Mouse (Mus musculus): ENCODE measurements at regions not wholly inside any gene's neighbourhood (a gene's known extent, or its start where the extent isn't known, plus 50 kb on each side); places are given as distances from the start of the nearest gene placed in this dataset.

DNA sequence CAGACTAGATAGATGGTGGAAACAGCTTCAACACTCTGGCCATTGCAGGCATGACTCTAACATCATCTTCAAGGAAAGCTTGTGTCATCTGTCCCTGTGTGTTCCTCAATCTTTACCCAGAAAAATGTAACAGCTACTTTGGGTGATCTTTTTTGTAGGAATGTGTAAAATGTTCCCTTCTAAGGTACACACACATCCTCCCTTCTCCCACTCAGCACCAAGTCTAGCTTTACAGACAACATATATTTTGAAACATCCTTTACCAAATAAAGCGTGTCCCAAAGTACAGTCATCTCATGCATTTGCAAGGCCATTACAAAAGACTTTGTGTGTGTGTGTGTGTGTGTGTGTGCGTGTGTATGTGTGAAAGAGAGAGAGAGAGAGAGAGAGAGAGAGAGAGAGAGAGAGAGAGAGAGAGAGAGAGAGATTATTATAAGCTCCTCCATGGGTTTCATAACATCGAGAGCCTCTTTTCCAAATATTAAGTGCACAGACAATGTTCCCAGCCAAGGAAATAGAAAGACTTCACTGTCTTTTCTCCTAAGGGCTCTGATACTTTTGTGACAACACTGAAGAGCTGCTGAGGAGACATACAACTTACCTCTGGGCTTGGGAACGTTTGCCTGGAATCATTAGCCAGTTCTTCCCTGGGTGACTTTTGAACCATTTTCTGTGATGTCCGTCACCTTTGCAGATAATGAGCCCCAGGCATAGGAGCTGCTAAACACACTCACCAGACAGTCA, 164.0 kb downstream of the Fzd1 start:
- TF ChIP-seq EP300 (IDR thresholded peaks at IDR 0.05; ENCODE audit: insufficient read depth, low read depth, low read length) (no peak), POLR2A (IDR thresholded peaks at IDR 0.05; ENCODE audit: insufficient read depth, low read depth, low read length) (no peak)
